Mouse (Mus musculus) ZHBTc4 (cell line): ENCODE measurements around the gene Hltf.
"Not testable (repeated sequence)": the region's sequence is repeated elsewhere in the genome, so short reads cannot be mapped to it uniquely, and the experiment has no call there.

Experiments used
- DNase-seq: peaks from one replicate; pipeline ENCODE4 v3.0.0-alpha.2; 2011; ENCODE audit warnings: low read depth, low spot score

The Hltf gene

GRCm38 (mm10) chr3:20057306-20058196, at the start of gene Hltf:
TSS of gene Hltf (plus strand) at chr3:20057811.
- peak; percentile 97 for DNase-seq

GRCm38 (mm10) chr3:20010464-20010863, 47.1 kb upstream of the Hltf start:
- peak; percentile 15 for DNase-seq

GRCm38 (mm10) chr3:20010905-20011304, 46.7 kb upstream of the Hltf start:
- DNase-seq: not testable (repeated sequence)

GRCm38 (mm10) chr3:20014454-20014853, 43.2 kb upstream of the Hltf start:
- DNase-seq: no peak

- DNase-seq: no peak
Measured at GRCm38 (mm10) chr3:20018076-20018475, 39.5 kb upstream of the Hltf start.

- peak; percentile 97 for DNase-seq
Measured at GRCm38 (mm10) chr3:20023832-20024231, 33.8 kb upstream of the Hltf start.

GRCm38 (mm10) chr3:20026481-20026880, 31.1 kb upstream of the Hltf start:
- DNase-seq: no peak

- DNase-seq: no peak
Measured at GRCm38 (mm10) chr3:20026996-20027689, 30.5 kb upstream of the Hltf start.

GRCm38 (mm10) chr3:20027788-20028187, 29.8 kb upstream of the Hltf start:
- DNase-seq: no peak

- no peak for DNase-seq
Measured at GRCm38 (mm10) chr3:20028640-20029039, 29.0 kb upstream of the Hltf start.

GRCm38 (mm10) chr3:20030807-20031206, 26.8 kb upstream of the Hltf start:
- DNase-seq: no peak

- DNase-seq: no peak
Measured at GRCm38 (mm10) chr3:20033761-20034718, 23.6 kb upstream of the Hltf start.

GRCm38 (mm10) chr3:20034719-20035404, 22.7 kb upstream of the Hltf start, which contains the start of gene Hps3:
TSS of gene Hps3 (minus strand) at chr3:20035315.
- peak; percentile 94 for DNase-seq

GRCm38 (mm10) chr3:20036069-20036468, 21.5 kb upstream of the Hltf start:
- DNase-seq: no peak

- DNase-seq: not testable (repeated sequence)
Measured at GRCm38 (mm10) chr3:20041461-20041860, 16.1 kb upstream of the Hltf start.

GRCm38 (mm10) chr3:20044736-20045135, 12.9 kb upstream of the Hltf start:
- peak; percentile 46 for DNase-seq

GRCm38 (mm10) chr3:20058197-20058541, 558 bp downstream of the Hltf start:
- no peak for DNase-seq

GRCm38 (mm10) chr3:20076145-20077053, 18.8 kb downstream of the Hltf start:
- peak; percentile 12 for DNase-seq

GRCm38 (mm10) chr3:20082161-20082560, 24.6 kb downstream of the Hltf start:
- DNase-seq: no peak

GRCm38 (mm10) chr3:20103830-20104229, 46.2 kb downstream of the Hltf start:
- no peak for DNase-seq
